Mouse (Mus musculus): Measurements from ENCODE around the gene Cldnd1. TPM values are rescaled to one million over a fixed set of nuclear protein-coding genes. Genes with fewer than 3 reads are reported as not detected.

Gene Cldnd1
- polyA plus RNA-seq, 1 experiment from 2014 or later, result 127 TPM

DNA sequence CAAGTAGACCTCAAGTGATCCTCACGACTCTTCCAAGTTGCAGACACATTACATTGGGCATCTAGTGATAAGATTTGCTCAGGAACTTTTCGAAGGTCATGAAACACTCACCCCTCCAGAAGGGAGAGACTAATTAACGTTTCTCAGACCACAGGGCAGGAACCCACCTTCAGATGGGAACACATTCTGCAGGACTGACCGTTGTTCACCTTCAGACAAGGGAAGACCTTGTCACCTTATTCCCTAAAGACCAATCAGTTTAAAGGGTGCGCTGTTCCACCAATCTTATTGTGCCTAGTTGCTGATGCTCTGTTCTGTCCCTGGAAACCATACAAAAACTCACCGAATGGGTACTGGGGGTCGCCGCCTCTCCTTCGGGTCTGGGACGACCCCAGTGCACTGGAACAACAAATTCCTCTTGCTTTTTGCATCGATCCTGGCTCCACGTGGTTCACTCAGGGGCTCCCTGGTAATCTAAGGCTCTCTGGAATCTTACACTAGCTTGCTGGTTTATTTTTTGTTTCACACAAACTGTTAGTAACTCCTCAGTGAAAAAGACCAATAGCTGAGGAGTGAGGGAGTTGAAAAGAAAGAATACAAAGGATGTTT is 26.8 kb upstream of the Cldnd1 start:
- TF ChIP-seq CTCF (IDR thresholded peaks at IDR 0.05; ENCODE audit: low read depth), result no peak

DNA sequence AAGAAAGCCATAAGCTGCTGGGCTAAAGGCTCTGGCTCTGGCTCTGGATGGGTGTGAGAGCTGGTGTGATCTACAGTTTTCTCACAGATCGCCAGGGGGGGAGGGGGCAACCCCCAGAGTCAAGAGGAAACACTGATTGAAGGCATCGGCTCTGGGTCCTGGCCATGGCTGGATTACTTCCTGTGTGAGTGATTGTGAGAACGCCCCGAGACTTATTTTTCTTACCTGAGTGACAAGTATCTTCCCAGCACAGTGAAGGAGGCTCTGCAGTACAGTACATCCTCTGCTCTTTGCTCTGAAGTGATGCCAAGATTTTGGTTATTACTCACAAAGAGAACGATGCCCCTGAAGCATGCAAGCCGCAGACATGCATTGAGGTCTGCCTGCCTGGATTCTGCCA is 25.9 kb upstream of the Cldnd1 start:
- no peak for ATAC-seq (ENCODE audit: insufficient read depth)
- H3K27me3 ChIP-seq (ENCODE audit: insufficient read depth, low read length), result no peaks in the 10 kb centered on the region
- H3K9me3 ChIP-seq (ENCODE audit: low read depth, low read length), result no peaks in the 10 kb centered on the region
- H3K4me1 ChIP-seq (ENCODE audit: insufficient read depth), result no peaks in the 10 kb centered on the region
- TF ChIP-seq CTCF (IDR thresholded peaks at IDR 0.05; ENCODE audit: low read depth), result no peak
- H3K4me3 ChIP-seq (ENCODE audit: low read depth, low read length), result no peak overlapping the region
- DNase-seq, result peak; percentile 40
- WGBS, result 23% methylated on average over 6 of the region's 6 CpGs
- no peak overlapping the region for H3K27ac ChIP-seq (ENCODE audit: low read depth)
- H3K36me3 ChIP-seq (ENCODE audit: insufficient read depth), result no peaks in the 10 kb centered on the region
- no peak overlapping the region for H3K9ac ChIP-seq
- H3K4me2 ChIP-seq, result no peak overlapping the region

More for the DNA sequence above, 26.8 kb upstream of the Cldnd1 start:
- DNase-seq, result no peak
- H3K4me3 ChIP-seq (ENCODE audit: low read depth, low read length), result no peak overlapping the region
- no peak for ATAC-seq (ENCODE audit: insufficient read depth)
- H3K4me2 ChIP-seq, result no peak overlapping the region
- H3K36me3 ChIP-seq (ENCODE audit: insufficient read depth), result no peaks in the 10 kb centered on the region
- no peaks in the 10 kb centered on the region for H3K4me1 ChIP-seq (ENCODE audit: insufficient read depth)
- H3K9ac ChIP-seq, result no peak overlapping the region
- no peak overlapping the region for H3K27ac ChIP-seq (ENCODE audit: low read depth)
- no peaks in the 10 kb centered on the region for H3K27me3 ChIP-seq (ENCODE audit: insufficient read depth, low read length)
- WGBS, result 76% methylated on average over 12 of the region's 12 CpGs
- no peaks in the 10 kb centered on the region for H3K9me3 ChIP-seq (ENCODE audit: low read depth, low read length)

DNA sequence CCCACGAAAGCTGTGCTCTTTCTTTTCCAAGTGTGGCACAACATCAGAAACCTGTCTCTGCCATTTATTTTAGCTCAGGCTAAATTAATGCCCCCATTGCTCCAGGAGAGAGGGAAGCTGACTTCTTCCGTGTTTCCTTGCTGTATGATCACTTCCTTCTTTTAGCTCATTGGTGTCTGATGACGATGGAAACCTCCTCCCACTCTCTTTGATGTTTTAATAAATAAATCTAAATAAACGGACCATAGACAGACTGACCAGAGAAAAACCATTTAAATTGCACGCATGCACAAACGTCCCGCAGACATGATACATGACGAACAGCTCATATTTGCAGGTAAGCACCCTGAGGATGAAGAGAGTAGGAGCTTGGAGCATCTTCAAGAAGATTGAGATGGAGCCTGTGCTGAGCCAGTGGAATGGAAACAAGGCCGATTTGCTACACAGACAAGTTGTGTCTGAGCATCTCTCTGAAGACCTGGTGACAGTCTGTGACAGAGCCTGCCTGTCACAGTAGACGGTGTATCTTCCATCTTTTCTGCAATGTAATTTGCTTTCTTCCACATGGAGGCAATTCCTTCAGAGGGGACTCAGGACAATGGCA is 25.3 kb upstream of the Cldnd1 start:
- Histone ChIP-seq H3K4me2 (no peak overlapping the region), H3K27ac (ENCODE audit: low read depth) (no peak overlapping the region), H3K4me1 (ENCODE audit: insufficient read depth) (no peaks in the 10 kb centered on the region), H3K36me3 (ENCODE audit: insufficient read depth) (no peaks in the 10 kb centered on the region), H3K9ac (no peak overlapping the region), H3K4me3 (ENCODE audit: low read depth, low read length) (no peak overlapping the region), H3K27me3 (ENCODE audit: insufficient read depth, low read length) (no peaks in the 10 kb centered on the region), H3K9me3 (ENCODE audit: low read depth, low read length) (no peaks in the 10 kb centered on the region)
- TF ChIP-seq CTCF (IDR thresholded peaks at IDR 0.05; ENCODE audit: low read depth), result no peak
- DNase-seq (no peak), ATAC-seq (ENCODE audit: insufficient read depth) (no peak)
- 65% methylated on average over 10 of the region's 10 CpGs for WGBS

DNA sequence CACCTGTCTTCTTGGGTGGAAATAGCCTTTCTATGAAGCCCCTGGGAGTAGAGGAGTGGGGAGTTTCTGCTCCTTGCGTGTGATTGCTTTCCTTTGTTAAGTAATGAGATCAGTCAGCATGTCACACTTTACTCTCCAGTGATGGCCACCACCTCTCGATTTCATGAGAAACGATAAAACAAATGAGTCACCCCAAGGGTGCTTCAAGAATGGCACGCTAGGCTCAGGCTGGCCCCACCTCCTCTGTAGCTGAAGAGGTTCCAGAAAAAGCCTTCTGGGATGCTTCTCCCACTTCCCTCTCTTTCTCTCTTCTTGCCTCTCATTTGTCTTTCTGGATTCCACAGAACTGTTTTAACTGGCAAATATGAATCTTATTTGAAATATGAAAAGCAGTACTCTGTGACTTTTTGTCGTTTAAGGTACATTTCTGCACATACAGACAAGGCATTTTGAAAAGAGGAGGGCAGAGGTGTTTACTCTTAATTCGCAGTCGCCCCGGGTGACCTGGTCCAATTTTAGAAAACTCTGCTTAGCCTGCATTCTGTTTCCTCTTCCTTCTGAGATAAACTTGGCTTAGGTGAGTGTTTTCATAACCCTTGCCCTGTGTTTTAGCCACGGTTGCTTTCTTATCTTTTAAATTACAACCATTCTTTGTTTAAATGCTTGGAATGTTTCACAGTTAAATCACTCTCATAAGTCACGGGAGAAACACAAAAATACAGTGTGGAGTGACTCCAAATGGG is 24.2 kb upstream of the Cldnd1 start:
- H3K27ac ChIP-seq (ENCODE audit: low read depth), result no peak overlapping the region
- H3K27me3 ChIP-seq (ENCODE audit: insufficient read depth, low read length), result no peaks in the 10 kb centered on the region
- no peak for TF ChIP-seq CTCF (IDR thresholded peaks at IDR 0.05; ENCODE audit: low read depth)
- no peak overlapping the region for H3K4me3 ChIP-seq (ENCODE audit: low read depth, low read length)
- H3K4me2 ChIP-seq, result no peak overlapping the region
- no peaks in the 10 kb centered on the region for H3K9me3 ChIP-seq (ENCODE audit: low read depth, low read length)
- DNase-seq (peak; percentile 6), ATAC-seq (ENCODE audit: insufficient read depth) (no peak)
- no peaks in the 10 kb centered on the region for H3K36me3 ChIP-seq (ENCODE audit: insufficient read depth)
- no peaks in the 10 kb centered on the region for H3K4me1 ChIP-seq (ENCODE audit: insufficient read depth)
- WGBS, result 21% methylated on average over 10 of the region's 10 CpGs
- H3K9ac ChIP-seq, result no peak overlapping the region

DNA sequence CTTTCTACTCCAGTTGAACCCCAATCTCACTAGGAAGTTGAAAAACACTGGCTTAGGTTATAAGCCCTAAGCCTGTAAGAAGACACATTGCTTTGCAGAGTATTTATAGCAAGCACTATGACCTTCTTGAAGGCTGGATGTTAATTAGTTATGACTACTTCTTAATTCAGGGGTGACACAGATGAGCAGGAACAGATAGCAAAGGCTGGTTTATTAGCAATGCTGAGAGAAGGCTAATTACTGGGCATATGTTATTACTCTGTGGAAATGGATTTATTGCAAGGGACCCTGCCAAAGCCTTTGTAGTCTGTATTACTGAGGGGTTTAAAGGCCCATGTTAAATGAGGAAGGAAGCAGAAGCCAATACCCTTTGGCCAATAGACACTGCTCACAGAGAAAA is 22.7 kb upstream of the Cldnd1 start:
- H3K27me3 ChIP-seq (ENCODE audit: insufficient read depth, low read length), result no peaks in the 10 kb centered on the region
- DNase-seq (no peak), ATAC-seq (ENCODE audit: insufficient read depth) (no peak)
- H3K9ac ChIP-seq, result no peak overlapping the region
- H3K4me3 ChIP-seq (ENCODE audit: low read depth, low read length), result no peak overlapping the region
- no peak overlapping the region for H3K27ac ChIP-seq (ENCODE audit: low read depth)
- H3K4me1 ChIP-seq (ENCODE audit: insufficient read depth), result no peaks in the 10 kb centered on the region
- H3K36me3 ChIP-seq (ENCODE audit: insufficient read depth), result no peaks in the 10 kb centered on the region
- no peaks in the 10 kb centered on the region for H3K9me3 ChIP-seq (ENCODE audit: low read depth, low read length)
- TF ChIP-seq CTCF (IDR thresholded peaks at IDR 0.05; ENCODE audit: low read depth), result no peak
- no peak overlapping the region for H3K4me2 ChIP-seq

DNA sequence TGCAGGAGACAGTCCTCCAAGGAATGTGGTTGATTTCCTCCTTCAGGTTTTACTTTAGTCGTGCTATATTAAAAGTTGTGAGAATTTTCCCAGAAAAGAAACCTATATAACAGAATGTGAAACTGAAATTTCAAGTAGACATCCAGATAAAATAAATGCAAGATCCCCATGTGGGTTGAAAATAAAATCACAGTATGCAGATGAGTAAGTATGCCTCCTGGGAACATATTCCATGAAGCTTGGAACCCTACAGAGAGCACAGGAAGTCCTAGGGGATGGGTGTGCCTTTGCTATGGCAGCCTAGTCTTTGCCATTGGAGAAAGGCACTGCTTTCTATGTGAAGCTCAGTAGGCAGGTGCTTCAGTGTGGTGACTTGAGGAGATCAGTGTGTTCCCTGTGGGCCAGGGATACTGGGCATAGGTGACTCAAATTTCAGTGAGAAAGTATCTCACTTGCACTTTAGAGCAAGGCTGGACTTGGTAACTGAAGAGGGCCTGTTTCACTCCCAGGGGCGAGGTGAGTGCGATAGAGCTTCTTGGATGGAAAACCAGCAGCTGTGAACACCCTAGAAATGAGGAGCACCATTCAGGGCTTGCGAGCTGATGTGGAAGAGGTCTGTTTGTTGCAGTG is 20.3 kb upstream of the Cldnd1 start:
- no peak overlapping the region for H3K4me2 ChIP-seq
- TF ChIP-seq CTCF (IDR thresholded peaks at IDR 0.05; ENCODE audit: low read depth), result no peak
- H3K4me3 ChIP-seq (ENCODE audit: low read depth, low read length), result no peak overlapping the region
- 90% methylated on average over 4 of the region's 4 CpGs for WGBS
- ATAC-seq (ENCODE audit: insufficient read depth) (no peak), DNase-seq (no peak)
- no peak overlapping the region for H3K27ac ChIP-seq (ENCODE audit: low read depth)
- H3K36me3 ChIP-seq (ENCODE audit: insufficient read depth), result no peaks in the 10 kb centered on the region
- no peaks in the 10 kb centered on the region for H3K27me3 ChIP-seq (ENCODE audit: insufficient read depth, low read length)
- H3K9ac ChIP-seq, result no peak overlapping the region
- no peaks in the 10 kb centered on the region for H3K4me1 ChIP-seq (ENCODE audit: insufficient read depth)
- no peaks in the 10 kb centered on the region for H3K9me3 ChIP-seq (ENCODE audit: low read depth, low read length)

Measured in lung, embryonic 14.5 days (tissue).